Mouse (Mus musculus): Measurements from ENCODE around the gene Atg13.

Atg13 gene

DNA sequence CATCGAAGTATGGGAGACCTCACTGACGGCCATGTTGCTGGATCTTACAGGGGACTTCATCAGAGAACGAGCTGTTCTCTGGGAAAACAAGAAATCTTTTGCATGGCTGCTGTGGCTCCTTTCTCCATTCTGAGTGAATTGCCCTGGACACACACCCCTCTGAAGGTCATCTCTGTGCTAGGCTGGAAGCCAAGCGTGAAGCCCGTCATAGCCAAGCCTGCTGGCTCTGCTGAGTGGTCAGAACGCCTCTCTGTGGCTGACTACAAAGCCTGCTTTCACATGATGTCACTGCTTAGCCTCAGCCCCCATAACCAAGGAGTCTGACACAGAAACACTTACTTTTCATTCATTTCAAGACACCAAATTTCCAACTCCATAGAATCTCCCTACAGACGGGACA, 20.9 kb downstream of the Atg13 start:
- no peak for DNase-seq

DNA sequence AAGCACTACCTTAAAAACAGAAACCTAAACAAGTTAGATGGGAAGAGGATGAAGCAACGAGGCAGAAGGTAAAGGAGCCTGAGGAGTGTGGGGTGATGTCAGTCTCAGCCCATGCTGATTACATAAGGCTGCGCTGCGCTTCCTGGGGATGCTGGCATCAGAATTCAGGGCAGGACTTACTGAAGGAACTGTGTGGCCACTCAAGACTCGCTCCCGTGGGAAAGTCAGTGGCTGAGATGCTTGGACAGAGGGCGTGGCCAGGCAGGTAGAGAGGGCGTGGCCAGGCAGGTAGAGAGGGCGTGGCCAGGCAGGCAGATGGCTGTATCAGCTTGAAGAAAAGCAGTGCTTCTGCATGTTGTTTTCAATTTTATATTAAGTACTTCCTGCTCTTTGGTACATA, 26.5 kb downstream of the Atg13 start:
- DNase-seq = no peak

DNA sequence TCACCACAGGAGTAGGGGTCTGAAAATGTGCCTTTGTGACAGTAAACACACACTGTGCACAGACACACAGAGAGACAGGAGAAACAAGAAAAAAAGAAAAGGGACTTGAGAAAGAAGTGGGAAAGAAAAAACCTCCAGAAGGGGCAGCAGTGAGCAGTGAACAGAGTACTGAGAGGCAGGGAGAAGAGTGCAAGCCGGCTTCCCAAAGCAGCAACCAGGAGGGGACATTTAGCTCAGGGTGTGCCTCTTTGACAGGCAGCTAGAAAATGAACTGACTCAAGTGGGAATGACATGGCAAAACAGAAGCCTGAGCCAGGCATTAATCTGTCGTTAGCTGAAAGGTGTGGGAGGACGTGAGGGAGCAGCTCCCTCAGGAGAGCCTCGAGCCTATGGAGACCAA, 27.5 kb downstream of the Atg13 start:
- peak; percentile 70 for DNase-seq

DNA sequence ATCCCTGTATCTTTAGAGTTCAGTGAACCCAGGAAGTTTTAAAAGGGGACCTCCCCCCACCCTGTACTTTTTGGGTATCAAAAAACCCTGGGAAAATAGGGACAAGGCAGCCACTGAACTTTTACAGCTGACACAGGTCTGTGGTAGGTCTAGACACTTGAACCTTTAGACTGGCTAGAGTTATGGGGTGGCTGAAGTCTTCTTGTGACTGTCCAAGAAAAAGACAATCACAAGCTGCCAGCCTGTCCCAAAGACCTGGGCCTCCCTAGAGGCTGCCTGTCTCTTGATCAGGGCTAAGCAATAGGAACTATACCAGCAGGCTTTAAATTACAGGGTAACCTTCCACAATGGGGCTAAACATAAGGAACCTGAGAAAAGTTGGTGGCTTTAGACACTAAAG, 33.4 kb downstream of the Atg13 start:
- no peak for DNase-seq

DNA sequence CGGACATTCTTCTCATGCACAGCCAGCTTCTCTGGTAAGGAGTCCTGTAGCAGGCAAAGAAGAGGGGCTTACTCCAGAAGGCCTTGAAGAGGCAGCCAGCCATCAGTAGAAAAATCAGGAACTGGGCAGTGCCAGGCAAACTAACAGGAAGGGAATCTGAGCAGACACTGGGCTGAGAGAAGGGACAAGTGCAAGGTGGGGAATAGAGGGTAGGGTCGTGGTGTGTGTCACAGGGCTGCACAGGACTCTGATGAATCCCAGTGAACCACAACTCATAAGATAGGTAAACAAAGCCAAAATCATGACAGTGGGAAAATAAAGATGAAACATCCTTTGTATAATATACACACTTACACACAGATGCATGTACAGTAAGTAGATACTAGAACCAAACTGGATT, 34.0 kb downstream of the Atg13 start:
- no peak for DNase-seq

DNA sequence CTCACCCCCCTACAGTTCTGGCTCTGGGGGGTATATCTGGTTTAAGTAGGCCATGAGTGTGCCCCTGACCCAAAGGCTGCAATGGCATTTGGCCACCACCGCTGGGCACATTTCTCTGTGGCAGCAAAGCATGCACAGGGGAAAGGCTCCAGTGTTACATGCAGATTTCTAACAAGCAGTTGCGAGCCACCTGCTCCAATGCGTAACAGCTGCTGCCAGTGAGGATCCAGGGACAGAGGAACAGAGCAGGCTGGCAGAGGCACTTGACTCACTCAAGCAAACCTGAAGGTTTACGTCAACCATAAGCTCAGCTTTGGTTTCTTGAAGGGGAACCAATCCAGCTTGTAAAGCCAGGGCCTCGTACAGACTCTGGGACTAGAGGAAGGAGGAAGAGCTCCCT, 35.5 kb downstream of the Atg13 start:
- peak; percentile 28 for DNase-seq

DNA sequence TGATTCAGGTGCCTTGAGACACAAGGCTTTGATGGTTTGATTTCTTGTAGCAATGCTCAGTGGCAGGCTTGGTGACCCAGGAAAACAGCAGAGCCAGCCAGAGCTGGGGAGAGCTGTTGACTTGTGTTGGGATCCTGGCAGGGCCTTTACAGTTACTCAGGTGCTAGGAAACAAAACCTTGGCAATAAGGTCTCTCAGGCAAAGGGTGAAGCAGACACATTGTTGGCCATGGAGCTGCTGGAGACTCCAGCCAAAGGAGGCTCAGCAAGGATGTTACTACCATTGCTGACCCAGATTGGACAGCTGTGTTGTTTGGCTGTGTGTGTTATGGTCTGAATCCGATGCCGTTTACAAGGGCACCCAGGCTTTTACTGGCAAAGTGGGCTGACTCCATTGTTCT, 36.8 kb downstream of the Atg13 start:
- DNase-seq = no peak

DNA sequence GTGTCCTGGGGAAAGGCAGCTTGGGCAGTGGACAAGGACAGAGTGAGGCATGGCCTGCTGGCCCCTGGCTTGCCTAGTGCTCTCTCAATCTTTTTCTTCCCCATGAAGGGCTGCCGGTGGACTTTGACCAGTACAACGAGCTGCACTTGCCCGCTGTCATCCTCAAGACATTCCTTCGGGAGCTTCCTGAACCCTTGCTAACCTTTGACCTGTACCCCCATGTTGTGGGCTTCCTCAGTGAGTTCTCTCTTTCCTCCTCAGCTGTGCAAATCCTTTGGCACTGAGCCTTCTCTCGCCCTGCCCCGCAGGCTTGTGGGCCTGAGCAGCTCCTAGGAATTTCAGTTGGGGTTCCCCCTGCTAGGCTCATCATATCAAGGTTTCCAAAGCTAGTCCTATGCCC, 40.3 kb downstream of the Atg13 start:
- DNase-seq = no peak

DNA sequence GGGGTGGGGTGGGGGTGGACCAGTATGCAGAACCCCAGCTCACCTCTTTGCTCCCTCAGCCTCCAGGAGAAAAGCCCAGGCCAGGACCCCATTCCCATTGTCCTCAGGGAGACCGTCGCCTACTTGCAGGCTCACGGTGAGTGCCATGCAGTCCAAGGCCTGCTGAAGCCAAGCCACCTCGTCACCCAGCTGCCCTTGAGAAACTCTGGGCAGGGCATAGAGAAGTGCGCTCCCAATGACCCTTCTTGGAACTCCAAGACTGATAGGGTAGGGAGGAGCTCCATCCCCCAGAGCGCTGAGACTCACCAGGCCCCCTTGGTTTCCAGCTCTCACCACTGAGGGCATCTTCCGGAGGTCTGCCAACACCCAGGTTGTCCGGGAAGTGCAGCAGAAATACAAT, 41.0 kb downstream of the Atg13 start:
- no peak for DNase-seq

DNA sequence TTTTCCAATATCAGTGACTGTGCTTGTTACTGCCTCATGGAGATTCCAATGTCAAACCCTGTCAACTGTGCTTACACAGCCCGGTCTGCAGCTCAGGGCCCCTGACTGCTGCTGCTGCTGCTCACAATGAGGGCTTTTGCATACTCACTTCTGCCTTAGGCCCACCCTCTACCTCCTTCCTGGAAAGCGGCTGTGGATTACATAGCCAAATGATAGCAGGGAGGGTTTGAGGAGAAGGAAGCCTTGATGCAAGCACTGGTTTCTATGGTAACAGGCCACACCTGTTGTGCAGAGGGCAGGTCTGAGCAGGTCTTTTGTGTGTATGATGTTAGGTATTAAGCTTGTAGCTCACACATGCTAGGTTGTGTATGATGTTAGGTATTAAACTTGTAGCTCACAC, 42.6 kb downstream of the Atg13 start:
- no peak for DNase-seq

DNA sequence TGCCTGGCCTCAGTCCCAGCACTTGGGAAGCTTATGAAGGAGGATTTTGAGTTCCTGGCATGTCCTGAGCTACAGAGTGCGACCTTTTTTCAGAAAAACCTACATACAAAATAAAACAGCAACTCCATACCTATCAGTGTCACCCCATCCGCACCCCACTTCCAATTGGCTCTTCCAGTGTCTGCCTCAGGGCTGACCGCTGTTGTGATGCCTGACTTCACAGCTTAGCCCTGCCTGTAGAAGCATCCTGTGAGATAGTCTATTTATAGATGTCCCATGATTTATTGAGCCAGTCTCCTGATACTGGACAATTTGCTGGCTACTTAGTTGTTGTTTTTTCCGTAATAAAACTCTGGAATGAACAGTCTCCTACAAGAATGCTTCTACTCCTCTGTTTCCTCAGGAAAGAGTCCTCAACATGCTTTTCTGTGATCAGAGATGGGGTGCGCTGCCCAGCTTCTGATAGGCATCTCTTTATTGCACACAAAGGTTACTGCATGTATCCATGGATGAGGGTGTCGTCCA, 43.9 kb downstream of the Atg13 start:
- no peak for DNase-seq

DNA sequence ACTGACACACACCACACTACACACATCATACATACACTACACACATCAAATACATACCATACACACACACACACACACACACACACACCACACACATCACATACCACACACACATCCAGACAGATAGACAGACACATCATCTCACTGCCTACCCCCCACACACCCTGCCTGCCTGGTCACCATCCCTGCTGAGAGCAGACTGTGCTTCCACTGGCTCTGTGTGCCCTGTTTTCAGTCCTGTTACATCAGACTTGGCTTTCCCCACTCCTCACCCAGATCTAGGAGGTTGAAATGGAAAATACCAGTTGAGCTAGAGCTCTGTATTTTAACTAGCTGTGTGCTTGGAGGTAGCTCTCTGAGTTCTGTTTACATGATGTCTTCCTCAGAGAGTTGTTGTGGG, 45.6 kb downstream of the Atg13 start:
- DNase-seq = no peak

DNA sequence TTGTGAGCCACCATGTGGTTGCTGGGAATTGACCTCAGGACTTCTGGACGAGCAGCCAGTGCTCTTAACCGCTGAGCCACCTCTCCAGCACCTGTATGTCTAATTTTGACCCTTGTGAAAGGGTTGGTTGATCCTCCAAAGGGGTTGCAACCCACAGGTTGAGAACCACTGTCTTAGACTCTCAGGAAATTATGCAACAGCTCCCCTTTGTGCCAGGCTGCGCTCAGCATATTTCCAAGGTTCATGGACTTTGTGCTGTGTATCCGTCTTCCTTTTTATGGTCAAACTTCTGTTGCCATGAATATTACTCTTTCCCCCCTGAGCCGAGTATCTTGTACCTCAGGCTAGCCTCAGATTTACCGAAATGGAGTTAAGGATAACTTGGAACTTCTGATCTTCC, 49.4 kb downstream of the Atg13 start:
- no peak for DNase-seq

DNA sequence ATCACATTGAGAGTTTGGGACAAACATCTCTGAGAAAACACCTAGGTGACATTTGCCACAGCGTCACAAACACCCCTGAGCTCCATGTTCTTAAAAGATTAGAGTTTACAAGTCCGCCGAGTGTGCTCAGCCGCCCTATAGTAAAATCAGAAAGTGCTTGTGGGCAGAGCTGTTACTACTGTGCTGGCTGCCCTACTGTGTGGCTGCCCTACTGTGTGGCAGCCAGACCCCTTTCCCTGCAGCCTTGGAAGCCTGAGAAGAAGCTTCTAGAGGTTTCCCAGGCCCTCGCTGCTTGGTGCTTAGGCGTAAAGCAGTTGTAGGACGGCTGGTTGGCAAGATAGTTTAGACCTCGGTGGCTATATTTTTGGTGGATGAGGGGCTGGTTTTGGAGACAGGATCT, 50.7 kb downstream of the Atg13 start:
- DNase-seq = no peak

DNA sequence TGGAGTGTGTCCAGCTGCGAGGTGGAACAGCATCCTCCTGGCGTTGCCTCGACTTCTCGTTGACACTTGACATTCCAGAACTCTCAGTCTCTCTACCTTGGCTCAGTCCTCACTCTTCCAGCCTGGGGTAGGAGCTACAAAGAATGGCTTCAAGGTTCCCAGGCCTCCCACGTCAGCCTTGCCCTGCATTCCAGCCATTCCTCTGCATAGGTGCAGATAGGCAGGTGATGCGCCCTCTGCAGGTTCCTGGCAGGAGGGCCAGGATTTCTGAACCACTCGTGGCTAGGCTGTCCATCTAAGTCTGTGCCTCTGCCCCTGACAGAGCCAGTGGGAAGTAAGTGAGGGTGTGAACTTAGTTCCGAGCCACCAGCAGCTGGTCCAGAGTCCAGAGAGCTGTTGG, 53.6 kb downstream of the Atg13 start:
- DNase-seq = no peak

DNA sequence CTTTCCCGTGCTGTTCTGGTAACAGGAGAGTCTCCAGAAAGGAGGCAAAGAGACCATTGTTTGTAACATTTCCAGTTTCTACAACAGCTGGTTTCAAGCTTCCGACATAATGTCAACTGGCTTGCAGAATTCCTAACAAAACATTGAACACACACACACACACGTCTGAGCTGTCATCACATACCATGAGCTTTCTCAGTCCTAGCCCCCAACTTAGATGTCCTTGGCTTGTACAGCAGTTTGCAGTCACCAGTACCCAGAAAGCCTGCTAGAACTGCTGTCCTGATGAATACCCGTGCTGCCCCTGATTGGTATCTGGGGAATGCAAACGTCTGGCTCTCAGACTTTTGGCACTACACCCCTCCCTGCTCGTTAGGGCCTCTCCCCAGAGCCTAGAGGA, 54.5 kb downstream of the Atg13 start:
- no peak for DNase-seq

DNA sequence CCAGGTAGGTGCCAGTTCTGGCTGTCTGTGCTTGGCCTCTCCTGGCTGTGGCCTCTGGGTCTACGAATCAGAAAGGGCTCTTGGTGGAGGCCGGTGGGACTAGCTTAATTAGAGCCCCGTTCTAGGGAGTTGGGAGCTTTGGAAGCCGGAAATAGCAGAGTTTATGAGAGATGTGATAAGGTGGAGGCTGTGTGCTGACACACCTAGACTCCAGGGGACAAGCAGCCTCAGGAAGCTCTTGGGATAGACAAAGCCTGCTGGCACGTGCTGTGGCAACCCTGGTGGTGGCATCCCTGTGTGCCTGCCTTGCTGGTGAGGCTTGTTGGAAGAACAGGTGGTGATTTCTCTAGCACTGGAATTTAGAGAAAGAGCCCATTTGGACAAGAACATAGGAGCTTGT, 55.0 kb downstream of the Atg13 start:
- DNase-seq = no peak

DNA sequence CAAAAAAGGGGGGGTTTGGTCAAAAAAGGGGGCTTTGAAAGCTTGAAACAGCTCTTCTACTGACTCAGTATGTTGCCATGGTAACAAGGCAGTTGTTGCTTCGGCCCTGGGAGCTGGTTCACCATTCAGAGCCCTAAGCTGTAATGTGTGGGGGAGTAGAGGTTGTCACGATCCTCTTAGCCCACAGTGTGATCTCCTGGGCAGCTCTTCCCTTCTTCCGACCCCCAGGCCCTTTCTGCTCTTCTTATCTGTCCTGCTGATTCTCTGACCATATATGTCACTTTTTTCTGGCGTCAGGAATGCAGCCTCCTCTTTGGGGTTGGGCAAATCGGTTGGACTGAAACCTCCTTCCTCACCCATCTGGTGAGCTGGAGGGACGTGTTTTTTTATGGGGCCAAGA, 57.5 kb downstream of the Atg13 start:
- no peak for DNase-seq

DNA sequence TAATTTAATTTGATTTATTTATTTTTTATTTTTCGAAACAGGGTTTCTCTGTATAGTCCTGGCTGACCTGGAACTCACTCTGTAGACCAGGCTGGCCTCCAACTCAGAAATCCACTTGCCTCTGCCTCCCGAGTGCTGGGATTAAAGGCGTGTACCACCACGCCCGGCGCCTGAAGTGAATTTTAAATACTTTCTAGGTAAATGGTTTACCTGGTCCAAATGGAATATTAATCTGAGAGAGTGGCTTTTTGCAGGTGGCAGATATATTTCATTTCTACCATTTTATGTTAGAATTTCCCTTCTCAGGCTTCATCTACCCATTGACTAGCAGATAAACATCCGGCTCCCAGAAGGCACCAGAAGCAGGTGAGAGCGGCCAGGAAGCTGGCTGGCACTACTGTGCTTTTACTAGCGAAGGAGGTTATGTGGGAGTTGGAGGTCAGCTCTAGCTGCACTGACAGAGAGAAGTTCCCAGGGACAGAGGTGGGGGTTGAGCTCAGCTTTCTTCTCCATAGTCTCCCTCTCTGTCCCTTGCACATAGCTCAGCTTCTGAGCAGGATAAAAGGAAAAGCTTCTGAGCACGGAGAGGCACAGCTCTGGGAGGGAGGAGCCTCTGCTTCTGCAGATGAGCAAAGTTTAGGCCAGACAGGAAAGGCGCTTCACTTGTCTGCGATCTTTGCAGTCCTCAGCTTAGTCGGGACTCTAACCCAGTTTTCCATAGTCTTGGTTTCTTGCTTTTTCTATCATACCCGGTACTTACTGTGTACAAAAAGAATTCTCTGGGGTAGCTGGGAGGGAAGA, 58.7 kb downstream of the Atg13 start:
- no peak for DNase-seq

DNA sequence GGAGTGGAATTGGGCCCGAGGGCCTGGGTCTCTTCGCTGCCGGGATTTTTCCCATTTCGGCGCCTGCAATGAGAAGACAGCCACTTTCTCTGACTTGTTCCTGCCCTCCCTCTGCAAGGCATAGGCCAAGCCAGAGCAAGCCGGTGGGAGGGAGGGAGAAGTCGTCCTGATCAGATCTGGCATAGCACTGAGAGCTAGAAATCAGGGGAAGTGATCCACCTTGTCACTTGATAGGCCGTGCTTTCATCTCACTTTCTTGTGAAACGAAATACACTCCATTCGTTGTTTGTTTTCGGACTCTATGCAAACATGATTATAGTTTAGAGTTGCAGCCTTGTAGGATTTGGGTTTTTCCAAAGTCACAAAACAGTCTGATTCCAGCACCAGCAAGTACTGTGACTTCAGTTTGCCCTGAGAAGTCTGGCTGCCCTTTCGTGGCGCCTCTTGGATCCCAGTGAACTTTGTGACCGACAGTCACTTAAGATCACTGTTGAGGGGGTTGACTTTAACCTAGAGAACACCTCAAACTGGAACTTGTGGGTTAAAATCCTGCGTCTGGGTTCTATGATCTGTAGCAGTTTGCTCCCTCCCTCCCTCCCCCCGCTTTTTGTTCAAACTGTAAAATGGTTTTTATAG, 59.9 kb downstream of the Atg13 start:
- no peak for DNase-seq

DNA sequence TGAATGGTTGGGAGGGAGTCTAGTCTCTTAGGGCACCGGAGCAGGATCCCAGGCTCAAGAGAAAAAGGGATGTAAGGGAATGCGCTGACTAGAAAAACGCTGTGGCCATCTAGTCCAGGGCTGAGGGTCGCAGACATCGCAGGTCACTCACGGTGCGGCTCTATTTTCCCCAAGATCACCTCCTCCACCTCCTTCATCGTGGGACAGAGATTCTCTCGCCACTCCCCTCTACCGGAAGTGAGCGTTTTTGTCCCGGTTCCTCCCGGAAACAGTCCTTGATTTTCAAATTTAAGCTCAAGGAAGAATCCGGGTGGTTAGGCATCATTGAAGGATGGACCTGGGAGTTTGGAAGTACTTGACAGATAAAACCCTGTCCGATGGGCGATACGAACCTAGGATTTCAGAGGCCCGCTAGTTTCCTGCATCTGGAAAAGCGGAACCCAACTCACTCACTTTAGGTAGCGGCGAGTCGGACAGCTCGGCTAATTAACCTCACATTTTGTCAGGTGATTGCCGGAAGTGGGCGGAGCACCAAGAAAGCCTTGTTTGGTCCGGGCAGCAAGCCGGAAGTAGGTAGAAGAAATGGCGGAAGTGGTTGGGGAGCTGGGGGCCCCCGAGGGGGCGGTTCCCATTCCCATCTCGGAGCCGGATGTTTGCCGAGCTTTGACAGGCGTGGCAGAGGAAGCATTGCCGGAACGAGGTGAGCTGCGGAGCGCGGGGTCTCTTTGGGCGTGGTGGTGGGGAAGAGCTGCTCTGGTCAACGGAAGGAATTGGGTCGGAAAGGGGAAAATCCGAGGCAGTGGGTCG, 60.6 kb downstream of the Atg13 start, which contains the start of the genes Zfp408 and Arhgap1:
Zfp408 (minus strand) TSS at position 239 of the 807 bp plus-strand sequence.
Arhgap1 (plus strand) TSS at position 308 of the 807 bp plus-strand sequence.
- peak; percentile 97 for DNase-seq

DNA sequence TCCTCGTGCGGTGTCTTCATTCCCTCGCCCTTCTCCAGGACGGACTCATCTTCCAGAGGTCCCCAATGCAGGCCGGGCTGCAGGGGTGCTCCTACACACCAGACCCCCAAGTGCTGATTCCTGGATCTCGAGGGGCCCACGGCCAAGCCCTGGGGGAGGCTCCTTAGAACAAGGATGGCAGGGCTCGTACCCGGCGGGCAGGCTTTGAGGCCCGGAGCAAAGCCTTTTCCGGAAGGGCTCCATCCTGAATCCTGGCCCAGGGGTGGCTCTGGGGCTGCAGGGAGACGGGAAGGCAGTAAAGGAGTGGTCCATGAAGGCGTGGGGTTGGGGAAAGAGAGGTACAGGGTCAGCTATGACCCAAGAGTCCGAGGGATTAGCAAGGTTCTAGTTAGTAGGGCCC, 61.2 kb downstream of the Atg13 start:
- DNase-seq = peak; percentile 22

DNA sequence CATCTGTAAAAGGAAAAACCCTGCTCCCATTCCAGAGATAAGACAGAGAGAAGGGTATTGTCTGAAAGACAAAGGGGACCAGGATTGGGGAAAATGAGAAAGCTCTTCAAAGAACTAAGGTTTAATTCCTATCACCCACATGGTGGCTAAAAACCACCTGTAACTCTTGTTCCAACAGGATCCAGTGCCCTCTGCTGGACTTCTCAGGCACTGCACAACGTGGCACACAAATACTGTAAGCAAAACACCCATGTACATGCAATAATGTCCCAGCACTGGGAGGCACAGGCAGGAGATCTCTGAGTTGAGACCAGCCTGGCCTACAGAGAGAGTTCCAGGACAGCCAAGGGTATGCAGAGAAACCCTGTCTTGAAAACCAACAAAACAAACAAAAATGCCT, 63.6 kb downstream of the Atg13 start:
- peak; percentile 71 for DNase-seq

DNA sequence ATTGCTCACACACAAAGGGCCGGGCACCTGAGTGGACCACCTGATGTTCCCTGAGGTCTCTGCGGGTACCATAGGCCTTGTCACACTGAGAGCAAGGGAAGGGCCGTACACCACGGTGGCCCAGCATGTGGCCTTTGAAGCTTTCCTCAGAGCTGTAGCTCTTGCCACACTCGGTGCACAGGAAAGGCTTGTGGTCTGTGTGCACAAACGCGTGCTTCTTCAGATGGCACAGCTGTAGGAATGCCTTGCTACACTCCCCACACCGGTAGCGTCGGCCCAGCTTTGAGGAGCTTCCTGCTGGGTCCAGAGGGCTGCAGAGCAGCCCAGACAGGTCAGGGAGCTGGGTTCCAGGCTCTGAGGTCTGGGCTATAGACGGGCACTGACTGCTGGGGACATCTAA, 64.6 kb downstream of the Atg13 start:
- no peak for DNase-seq

Data from right cerebral cortex, postnatal 14 days (tissue).